Mouse (Mus musculus) spleen, embryonic (tissue): ENCODE results near the gene Gna13.

ENCODE experiments used
- CTCF ChIA-PET: fragments of 350-600 bp; sonication (Branson Sonifier 250); formaldehyde crosslinking; loops from one replicate; lab custom pipeline; 2022; lab: Charles Lee

Gene Gna13

DNA sequence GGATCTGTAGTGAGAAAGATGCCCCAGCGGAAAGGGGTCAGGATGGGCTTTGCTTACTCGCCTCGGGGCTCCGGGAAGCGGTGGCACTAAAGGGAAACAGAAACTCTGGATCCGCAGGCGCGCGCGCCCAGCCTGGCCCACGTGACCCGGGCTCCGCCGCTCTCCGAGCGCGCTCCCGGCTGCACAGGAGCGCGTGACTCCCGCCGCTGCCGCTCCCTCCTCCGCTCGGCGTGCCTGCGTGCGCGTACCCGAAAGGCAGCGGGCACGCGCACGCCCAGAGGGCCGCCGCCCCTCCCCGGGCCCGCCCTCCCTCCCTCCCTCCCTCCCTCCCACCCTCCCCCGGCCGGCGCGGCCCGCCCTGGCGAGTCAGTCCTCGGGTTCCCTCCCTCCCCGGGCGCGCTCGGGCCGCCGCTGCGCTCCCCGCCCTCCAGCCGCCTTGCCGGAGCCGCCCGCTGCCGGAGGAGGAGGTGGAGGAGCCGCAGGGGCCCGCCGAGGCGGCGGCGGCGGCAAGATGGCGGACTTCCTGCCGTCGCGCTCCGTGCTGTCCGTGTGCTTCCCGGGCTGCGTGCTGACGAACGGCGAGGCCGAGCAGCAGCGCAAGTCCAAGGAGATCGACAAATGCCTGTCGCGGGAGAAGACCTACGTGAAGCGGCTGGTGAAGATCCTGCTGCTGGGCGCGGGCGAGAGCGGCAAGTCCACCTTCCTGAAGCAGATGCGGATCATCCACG, at the start of gene Gna13:
Gna13 (plus strand) TSS at position 369 of the 728 bp plus-strand sequence.
- CTCF ChIA-PET = interaction anchor here (0.9 kb wide), 1 partner anchor 59 kb away, joined by 4 read pairs; no protein-coding TSS in a partner anchor

DNA sequence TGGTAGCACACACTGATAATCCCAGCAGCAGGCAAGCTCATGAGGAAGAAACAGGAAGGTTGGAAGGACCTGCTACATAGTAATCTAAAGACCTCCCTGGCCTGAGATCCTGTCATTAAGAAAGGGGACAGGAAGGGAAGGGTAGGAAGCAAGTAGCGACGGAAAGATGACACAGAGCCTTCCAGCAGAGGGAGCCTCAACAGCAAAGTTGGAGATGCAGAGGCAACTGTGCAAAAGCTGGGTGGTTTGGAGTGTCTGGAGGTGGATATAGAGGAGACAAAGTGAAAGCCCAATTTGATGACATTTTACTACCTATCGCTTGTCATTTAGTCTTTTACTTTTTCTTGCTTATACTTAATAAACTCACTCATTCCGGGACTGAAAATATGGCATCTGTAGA, 45.7 kb upstream of the Gna13 start:
- CTCF ChIA-PET = no interaction called here

DNA sequence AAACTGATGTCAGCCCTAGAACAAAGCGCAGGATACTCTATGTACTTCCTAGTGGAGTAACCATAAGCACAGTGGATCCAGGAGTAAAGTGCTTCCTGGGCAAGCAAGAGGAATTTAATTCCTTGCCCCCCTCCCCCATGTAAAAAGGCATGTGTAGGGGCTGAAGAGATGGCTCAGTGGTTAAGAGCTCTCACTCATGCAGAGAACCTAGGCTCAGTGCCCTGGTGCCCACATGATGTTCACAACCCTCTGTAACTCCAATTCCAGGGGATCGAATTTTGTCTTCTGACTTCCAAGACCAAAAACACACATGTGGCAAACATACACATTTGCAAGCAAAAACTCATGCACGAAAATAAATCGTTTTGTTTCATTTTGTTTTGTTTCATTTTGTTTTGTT, 43.2 kb upstream of the Gna13 start:
- CTCF ChIA-PET = no interaction called here

DNA sequence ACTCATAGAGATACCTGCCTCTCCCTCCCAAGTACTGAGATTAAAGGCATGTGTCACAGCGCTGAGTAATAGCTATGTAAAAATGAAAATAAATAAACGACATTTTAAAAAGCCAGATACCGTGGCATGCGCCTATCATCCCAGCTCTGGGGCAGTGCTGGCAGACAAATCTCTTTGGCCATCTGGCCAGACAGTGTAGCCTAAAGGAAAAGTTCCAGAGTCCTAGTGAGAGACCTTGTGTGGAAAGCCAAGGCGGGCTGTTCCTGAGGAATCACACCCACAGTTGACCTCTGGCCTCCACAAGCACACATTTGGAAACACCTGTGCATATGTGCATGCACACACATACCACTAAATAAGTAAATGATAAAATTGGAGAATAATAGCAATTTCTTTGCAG, 42.7 kb upstream of the Gna13 start:
- CTCF ChIA-PET = no interaction called here

DNA sequence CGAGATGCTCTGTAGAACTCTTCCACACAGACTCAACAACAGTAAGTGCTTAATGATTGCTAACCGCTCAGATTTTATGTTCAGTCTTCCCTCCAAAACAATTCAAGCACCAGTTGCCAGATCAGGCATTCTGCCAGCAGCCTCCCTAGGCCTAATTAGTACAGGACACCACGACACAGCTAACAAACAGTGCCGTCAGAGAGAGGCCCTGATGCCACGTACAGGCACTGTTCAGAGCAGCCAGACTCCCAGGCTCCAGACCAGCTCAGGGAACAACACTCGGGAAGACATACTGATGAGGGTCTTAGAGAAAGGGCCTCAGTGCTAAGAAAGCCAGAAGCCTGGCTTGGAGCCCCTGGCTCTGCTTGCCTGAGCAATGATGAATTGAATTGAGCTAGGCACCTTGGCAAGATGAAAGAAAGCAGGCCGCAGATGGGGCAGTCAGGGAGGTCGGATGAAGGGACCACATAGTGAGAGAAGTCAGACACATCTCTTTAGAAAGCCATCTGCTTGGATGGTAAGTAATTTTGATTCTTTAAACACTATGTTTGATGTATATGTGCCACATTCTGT, 42.2 kb upstream of the Gna13 start:
- CTCF ChIA-PET = no interaction called here

DNA sequence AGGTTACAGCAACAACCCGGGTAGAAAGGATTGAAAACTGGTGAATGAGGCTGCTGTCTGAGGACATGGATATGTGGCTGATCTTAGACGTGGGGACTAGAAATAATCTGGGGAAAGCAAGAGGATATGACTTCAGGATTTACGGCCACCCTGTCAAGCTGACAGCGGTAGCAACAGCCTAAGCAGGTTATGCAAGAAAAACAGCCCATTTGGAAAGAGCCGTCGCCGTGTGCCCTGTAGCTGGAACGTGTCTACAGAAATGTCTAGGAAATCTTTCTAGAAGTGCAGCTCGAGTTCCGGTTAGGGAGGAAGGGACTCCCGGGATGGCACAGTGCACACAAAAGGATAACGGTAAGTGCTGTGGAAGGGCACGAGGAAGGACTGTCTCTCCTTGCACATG, 36.4 kb upstream of the Gna13 start:
- CTCF ChIA-PET = no interaction called here

DNA sequence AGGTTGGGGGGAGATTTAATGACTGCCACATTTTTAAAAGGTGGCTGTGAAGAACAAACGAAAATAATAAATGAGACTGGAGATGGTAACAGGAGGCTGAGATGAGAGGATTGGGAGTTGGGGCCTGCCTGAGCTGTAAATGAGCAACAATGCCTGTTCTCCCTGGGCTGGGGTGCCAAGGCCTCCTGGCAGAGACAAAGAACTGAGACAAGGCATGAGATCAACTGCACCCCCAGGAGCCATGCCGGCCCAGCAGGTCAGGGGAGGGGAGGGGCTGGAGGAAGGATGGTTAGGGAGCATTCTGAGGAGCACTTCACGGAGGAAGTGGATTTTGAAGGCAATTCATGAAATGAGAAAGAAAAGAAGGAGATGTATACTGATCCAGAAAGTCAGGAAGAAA, 35.2 kb upstream of the Gna13 start:
- CTCF ChIA-PET = interaction anchor here (0.6 kb wide), 2 partner anchors 125 to 947 kb away, joined by 3 read pairs; no protein-coding TSS in a partner anchor

DNA sequence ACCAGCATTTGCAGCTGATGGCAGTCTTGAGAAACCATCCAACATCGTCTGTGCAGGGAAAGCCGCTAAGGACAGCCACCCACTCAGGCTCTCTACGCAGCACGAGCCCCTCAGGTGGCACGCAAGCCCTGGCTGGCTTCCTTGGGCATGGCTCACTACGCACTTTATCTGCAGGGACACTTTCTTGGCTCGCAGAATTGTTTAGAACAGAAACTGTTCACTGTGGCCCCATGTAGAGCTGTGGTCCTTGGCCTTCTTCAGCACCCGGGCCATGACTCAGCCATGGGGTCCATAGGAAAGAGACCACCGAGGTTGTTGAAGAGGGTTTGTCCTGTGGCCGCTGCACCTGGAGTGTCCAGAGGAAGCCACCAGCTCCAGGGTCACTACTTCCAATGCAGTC, 34.7 kb upstream of the Gna13 start:
- CTCF ChIA-PET = interaction anchor here (0.6 kb wide), 1 partner anchor 124 kb away, joined by 3 read pairs; no protein-coding TSS in a partner anchor

DNA sequence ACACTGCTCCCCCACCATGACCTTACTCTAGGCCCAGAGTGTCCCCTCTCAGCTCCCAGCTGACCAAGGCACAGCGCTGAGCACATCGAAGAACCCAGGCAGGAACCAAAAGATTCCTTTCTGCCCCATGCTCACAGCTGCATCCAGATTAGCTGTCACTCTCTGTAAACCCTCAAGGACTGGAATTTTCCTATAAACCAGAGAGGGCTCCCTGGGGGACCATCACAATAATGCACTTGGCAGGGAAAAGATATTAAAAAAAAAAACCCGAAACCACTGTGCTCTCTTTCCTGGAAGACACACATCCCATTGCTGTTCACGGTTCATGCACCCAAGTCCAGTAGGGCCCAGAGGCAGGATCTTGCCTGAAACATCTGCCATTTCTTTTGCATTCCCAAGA, 33.3 kb upstream of the Gna13 start:
- CTCF ChIA-PET = interaction anchor here (0.5 to 1.3 kb wide), 2 partner anchors 112 to 255 kb away, joined by 3 read pairs; no protein-coding TSS in a partner anchor

DNA sequence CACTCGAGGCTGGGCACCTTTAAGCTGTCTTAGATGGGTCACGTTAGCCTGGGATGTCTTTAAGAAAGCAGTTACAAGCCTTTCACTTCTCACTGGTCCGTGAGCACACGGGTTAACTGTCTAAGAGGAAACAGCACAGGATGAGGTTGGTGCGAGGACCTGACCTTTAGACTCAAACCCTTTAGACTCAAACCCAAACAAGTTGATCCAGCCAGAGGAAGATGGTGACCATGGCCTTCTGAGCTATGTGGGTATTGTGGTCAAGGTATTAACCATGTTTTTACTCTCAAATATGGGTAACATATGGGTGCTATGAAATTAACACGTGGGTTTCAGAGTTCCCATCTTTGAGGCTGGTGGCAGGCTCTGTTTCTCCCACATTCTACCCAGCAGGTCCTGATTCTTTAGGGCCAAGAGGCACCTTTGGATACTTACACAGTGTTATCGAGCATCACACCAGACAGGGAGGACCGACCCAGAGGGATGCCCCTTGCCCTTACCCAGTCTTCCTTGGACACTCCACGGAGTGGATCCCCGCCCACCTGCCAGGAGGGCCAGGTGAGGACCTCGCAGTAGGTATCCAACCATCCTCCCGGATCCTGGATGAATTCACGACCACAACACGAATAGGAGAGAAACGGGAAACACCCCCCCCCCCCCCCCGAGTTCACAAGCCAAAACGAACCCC, 31.8 kb upstream of the Gna13 start:
- CTCF ChIA-PET = interaction anchor here (1.1 kb wide), 1 partner anchor 30 kb away, joined by 4 read pairs; no protein-coding TSS in a partner anchor

DNA sequence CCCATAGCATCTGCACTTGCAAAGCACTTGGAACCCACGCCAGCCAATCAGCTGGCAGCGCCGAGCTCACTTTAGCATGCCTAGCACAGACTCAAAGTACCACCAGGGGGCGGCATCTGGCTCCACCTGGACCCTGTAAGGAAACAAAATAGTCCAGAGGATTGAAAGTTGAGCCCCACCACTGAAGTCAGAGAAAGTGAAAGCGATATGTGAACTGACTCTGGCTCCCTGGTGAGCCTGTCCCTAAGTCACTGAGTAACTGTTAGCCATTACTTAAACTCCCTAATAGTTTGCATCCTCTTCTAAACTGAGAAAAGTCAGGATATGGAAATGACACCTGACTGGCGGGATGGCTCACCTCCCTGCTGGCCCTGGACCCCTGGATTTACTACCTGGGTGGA, 31.2 kb upstream of the Gna13 start:
- CTCF ChIA-PET = interaction anchor here (1.0 to 1.1 kb wide), 2 partner anchors 29 to 45 kb away, joined by 4 to 5 read pairs; no protein-coding TSS in a partner anchor

DNA sequence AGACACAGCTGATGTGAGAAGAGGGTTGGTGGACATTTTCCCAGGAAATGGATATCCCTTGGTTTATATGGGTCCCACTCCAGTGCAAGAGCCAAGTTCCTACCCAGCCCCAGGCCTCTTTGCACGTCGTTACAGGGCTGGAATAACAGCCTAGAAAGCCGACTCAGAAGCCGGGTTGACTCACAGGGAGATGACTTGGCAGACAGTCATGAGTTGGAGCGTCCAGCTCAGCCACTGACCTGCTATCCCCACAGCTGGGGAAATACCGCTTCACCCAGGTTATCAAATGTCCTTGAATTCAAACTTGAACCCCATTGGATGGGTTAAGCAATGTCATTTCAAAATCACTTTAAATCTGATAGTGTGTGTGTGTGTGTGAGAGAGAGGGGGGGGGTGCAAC, 29.9 kb upstream of the Gna13 start:
- CTCF ChIA-PET = no interaction called here

DNA sequence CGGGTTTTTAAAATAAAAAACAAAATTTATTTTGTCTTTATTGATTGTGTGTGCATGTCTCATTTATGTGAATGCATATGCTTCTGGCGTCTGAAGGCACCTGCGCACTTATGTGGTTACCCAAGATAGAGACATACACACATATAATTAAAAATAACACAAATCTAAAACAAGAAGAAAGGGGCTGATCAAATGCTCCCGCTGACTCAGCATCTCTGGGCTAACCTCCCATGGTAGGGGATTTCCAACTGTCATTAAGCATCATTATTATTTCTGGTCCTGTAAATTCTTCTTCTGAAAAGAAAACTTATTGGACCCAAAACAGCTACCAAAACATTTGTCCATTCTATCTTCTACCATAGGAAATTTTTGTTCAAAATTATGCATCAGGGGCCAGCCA, 27.9 kb upstream of the Gna13 start:
- CTCF ChIA-PET = interaction anchor here (0.6 kb wide), 1 partner anchor 88 kb away, joined by 4 read pairs; no protein-coding TSS in a partner anchor

DNA sequence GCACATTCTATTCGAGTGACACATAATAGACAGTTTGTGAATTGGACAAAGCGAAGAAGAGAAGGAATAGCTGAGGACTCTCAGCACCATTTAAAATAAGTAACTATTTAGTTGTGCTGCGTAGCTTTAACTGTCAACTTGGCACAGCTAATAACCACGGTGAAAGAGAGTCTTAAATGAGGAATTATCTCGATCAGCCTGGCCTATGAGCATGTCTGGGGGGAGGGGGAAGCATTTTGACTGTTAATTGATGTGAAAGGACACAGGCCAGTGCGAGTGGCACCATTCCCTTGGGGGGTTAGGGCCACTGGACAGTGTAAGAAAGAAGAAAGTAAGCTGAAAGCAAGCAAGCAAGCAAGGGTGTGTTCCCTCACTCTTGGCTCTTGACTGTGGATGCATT, 26.7 kb upstream of the Gna13 start:
- CTCF ChIA-PET = no interaction called here

DNA sequence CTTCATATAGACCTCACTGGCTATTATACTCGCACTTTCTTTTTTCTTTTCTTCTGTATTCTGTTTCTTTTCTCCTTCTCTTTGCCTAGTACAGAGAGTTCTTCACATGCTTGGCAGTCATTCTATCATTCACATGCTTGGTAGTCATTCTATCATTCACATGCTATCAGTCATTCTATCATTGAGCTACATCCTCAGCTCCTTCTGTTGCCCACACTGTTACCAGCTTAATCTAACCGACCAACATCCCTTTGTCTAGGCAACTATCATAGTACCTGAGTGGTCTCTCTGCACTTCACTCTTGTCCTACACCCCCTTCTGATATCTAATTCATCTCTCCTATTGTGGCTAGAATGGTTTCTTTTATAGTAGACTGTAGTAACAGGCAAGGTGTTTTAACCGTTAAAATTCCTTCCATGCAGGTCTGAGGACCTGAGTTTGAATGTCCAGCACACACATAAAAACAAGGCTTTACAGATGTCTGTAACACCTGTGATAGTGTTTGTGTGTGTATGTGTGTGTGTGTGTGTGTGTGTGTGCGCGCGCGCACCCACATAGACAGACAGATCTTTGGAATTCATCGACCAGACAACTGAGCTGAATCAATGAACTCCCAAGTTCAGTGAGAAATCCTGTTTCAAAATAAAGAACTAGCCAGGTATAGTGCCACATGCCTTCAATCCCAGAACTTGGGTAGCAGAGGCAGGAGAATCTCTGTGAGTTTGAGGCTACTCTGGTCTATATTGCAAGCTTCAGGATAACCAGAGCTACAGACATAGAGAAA, 23.3 kb upstream of the Gna13 start:
- CTCF ChIA-PET = no interaction called here

DNA sequence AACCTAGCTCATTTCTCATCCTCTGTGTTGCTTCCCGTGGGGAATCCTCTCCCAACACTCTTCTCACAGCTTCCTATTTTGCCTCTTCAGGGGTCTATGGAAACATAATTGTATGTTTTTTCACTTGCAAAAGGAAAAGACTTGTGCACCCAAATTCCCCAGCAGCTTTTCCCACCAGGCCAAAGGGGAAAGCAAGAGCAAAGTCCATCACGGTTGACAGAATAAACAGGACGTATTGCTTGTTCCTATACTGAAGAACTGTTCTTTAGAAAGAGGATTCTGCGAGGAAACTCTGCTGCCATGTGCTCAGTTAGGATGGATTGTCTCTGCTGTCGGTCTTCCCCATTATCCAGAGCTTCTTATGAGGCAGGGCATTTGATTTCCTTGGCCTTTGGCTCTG, 22.1 kb upstream of the Gna13 start:
- CTCF ChIA-PET = no interaction called here

DNA sequence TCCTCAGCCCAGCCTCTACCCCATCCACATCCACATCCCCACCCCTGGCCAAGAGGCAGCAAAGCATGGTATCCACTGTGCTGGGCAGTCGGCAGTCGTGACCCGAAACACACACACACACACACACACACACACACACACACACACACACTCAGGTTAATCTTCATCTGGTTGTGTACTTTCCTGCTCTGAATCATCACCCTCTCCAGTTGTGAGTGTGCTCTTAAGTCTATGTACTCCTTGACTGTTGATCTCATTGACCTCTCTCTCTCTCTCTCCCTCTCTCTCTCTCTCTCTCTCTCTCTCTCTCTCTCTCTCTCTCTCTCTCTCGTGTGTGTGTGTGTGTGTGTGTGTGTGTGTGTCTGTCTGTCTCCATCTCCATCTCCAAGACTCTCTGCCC, 20.0 kb upstream of the Gna13 start:
- CTCF ChIA-PET = interaction anchor here (0.7 kb wide), 2 partner anchors 29 to 102 kb away, joined by 3 to 11 read pairs; no protein-coding TSS in a partner anchor

DNA sequence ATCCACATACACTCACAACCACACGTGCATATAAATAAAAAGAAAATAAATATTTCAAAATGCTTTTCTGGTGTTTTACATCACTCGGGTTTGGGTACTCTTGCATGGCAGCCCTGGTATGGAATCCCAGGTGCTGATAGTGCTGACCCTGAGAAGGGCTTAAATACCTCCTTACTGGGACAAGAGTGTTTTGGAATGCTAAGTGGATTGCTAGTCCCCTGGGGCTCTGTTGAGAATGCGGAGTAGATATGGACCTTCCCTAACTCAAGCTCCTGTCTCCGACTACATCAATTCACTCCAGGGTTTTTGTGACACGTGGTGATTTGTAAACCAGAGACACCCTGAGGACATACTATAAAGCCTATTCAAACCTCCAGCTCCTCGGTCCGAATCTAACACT, 19.1 kb upstream of the Gna13 start:
- CTCF ChIA-PET = interaction anchor here (0.7 kb wide), 1 partner anchor 42 kb away, joined by 4 read pairs; no protein-coding TSS in a partner anchor

DNA sequence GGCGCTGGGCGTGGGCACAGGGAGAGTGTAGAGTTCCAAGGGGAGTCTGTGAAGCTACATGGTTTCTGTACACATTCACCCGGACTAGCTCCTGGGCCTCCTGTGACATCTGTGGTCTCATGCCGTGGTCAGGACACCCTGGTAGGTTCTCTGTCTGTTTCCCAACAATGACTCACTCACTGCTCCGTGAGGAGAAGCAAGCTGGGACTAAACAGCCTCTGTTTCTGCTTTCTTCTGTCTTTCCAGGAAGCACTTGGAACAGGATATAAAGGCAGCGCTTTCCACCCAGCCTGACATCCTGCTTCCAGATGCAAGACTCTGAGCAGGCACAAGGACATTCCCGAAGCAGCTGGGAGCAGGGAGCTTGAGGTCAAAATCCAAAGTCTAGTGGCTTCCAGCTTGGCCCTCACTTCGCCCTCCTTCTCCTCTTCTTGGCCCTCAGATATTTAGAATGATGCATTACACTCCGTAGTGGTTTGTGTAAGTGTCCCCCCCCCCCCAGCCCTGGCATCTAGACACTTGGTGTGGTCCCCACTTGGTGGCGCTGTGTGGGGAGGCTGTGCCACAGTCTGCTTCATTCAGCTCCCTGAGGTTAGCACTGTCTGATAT, 18.5 kb upstream of the Gna13 start:
- CTCF ChIA-PET = interaction anchor here (0.5 to 1.8 kb wide), 5 partner anchors 17 to 1164 kb away, joined by 3 to 5 read pairs (median 4); no protein-coding TSS in a partner anchor

DNA sequence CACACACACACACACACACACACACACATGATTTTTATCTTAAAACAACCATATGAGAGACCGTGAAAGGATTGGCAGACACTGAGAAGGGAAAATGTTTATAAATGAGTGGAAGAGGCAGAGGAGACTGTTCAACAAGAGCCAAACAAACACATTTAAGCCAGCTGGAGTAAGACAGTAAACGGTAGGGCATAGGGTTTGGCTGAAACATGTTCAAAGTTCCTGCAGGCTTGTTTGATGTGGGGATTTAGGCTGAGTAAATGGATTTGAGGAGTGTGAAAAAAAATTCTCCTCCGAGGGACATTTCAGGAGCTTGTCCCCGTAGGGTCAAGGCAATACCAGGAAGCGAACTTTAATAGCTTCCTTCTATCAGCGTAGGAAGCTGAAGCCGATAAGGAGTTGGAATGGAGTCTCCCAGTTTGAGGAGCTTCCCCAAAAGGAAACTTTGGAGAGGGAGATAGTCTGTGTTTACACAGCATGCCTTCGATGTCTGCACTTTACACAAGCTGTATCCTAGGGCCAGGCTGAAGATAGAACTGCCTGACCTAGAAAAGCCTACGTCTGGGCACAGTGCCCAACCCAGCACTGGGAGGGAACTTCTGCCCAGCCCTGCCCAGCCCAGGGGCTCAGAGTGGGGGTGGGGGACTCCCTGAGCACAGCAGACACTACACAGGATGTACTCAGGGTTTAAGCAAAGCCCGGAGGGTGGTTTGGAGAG, 15.2 kb upstream of the Gna13 start:
- CTCF ChIA-PET = interaction anchor here (0.5 kb wide), 1 partner anchor 75 kb away, joined by 6 read pairs; no protein-coding TSS in a partner anchor
